Mouse (Mus musculus): ENCODE measurements at regions not wholly inside any gene's neighbourhood (a gene's known extent, or its start where the extent isn't known, plus 50 kb on each side); places are given as distances from the start of the nearest gene placed in this dataset.

DNA sequence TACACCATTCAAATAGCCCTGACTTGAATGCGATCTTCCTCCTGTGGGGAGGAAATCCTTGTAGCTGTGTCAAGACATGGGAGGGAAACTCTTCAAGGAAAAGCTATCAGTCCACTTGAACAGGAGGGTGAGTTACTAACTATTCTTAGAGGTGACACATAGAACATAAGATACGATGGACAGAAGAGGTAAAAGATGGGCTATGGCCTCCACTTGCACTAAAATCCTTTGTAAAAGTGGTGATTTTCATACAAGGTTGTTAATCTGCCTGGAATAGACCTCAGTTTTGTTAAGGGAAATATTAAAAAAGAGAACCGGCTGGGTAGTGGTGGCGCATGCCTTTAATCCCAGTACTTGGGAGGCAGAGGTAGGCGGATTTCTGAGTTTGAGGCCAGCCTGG is 102.1 kb upstream of the Cpm start:
- no peak for DNase-seq (ENCODE audit: low spot score)

- DNase-seq (ENCODE audit: low spot score), result no peak
Observed at GRCm38 (mm10) chr10:117526834-117527188, 102.5 kb upstream of the Cpm start.

- no peak for DNase-seq (ENCODE audit: low spot score)
Observed at GRCm38 (mm10) chr10:117526008-117526833, 103.1 kb upstream of the Cpm start.

DNA sequence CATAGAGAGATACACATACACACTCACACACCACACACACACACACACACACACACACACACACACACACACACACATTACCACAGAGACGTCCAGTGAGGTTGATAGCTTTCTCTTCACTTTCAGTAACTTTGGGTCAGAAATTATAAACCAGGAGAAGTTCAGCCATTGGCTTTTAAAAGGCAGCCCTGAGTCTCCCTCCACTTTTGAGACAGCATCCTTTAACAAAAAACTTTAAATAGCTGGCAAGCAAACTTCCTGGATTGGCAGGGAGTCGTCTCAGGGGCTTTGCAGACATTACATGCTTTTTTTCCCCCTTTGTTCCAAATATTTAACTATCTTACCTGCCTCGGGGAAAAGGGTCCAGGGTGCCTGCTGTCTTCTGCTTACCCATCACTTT is 103.7 kb upstream of the Cpm start:
- no peak for DNase-seq (ENCODE audit: low spot score)

GRCm38 (mm10) chr10:117524926-117525565 is 104.3 kb upstream of the Cpm start:
- DNase-seq (ENCODE audit: low spot score), result no peak

DNA sequence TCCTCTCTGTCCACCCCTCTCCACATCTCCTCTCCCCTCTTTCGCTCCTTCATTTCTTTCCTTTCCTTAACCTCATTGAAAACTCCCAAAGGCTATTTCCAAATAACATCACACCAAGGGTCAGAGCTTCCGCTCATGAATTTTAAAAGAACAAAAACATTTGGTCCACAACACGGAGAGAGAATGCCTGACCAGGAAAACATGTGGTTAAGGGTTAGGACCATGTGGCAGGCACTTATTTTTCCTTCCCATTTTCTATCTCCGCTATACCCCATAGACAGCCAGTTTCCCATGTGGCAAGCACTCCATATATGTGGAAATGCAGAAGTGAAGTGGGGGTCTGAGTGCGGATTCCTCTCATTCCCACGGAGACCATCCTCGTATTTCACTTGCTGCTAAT is 105.2 kb upstream of the Cpm start:
- no peak for DNase-seq (ENCODE audit: low spot score)

DNA sequence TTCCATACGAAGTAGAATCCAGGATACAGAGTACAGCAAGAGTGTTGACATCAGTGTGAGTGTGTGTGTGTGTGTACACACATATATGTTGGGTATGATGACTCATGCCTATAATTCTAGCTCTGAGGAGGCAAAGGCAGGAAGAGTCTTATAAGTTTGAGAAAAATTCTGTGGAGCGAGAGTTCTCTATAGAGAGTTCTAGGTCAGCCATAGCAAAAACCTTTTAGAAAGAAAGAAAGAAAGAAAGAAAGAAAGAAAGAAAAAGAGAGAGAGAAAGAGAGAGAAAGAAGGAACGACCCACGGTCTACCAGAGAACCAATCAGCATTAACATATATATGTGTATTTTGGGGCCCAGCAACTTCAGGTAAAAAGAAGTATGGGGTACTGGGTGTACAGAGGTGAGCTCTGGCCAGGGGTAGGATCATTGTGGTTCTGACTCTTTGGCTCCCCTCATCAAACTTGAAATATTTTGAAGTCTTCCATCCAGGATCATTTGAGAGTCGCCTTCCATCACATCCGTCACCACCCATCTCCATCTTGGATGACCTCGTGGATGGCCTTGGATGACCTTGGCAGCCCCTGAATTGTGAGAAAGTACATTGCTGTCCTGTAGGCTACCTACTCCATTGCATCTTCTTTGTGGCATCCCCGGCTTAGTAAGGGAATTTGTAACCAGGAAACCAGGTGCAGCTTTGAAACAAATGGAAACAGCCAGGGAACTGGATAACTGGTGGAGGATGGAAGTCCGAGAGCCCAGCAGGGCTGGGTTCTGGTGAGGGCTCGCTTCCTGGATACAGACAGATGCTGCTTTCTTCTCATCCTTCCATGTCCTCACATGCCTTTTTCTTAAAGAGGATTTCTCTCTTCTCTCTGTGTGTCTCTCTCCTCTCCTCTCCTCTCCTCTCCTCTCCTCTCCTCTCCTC is 106.1 kb upstream of the Cpm start:
- DNase-seq (ENCODE audit: low spot score), result no peak

- DNase-seq (ENCODE audit: low spot score), result no peak
Observed at GRCm38 (mm10) chr10:117522373-117522772, 106.9 kb upstream of the Cpm start.

GRCm38 (mm10) chr10:117521315-117522270 is 107.7 kb upstream of the Cpm start:
- no peak for DNase-seq (ENCODE audit: low spot score)

- no peak for DNase-seq (ENCODE audit: low spot score)
Observed at GRCm38 (mm10) chr10:117520536-117521314, 108.6 kb upstream of the Cpm start.

- no peak for DNase-seq (ENCODE audit: low spot score)
Observed at GRCm38 (mm10) chr10:117519670-117520535, 109.4 kb upstream of the Cpm start.

- DNase-seq (ENCODE audit: low spot score), result no peak
Observed at GRCm38 (mm10) chr10:117518793-117519669, 110.3 kb upstream of the Cpm start.

GRCm38 (mm10) chr10:117517800-117518770 is 111.2 kb upstream of the Cpm start:
- no peak for DNase-seq (ENCODE audit: low spot score)

DNA sequence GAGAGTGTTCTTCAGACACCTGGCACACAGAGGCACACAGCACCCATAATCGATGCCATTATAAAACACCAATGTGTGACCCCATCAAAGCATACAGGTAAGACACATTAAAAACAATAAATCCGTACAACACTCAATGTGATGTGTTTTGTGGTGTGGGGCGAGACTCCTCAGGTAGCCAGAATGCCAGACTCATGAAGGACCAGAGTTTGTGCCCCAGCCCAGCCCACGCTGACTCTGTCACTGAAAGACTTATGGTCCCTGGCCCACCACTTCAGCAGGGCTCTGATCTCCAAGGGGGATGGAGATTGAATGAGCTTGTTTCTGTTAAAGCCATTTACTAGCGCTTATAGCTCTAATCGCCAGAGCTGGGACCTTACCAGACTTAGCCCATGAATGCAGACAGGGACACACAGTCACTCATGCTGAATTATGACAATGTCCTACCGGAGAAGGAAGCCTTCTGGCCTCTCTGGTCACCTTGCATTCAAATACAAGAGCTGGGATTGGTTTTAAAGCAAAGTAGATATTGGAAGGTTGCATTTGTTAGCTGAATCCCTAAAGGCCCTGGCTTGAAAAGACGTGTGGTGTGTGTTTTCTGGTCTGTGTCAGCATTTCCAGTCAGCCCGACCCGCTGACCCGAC is 112.1 kb upstream of the Cpm start:
- no peak for DNase-seq (ENCODE audit: low spot score)

GRCm38 (mm10) chr10:117516510-117516909 is 112.8 kb upstream of the Cpm start:
- DNase-seq (ENCODE audit: low spot score), result no peak

GRCm38 (mm10) chr10:117515777-117516501 is 113.4 kb upstream of the Cpm start:
- no peak for DNase-seq (ENCODE audit: low spot score)
